ENCODE assay signal across 29 mouse cellular contexts in genomic region chr10:104043569-104043968, GRCm38 (mm10).
DNase-seq lines count a peak whose midpoint lies in the region; ATAC-seq and TF ChIP-seq lines count a peak whose summit lies in the region.
"Had no signal": no experiment of that assay in that cellular context is flagged by ENCODE, and none has a peak within 500 bp of the region (broad histone marks: within the 10 kb centered on the region; RNA-seq: fewer than 3 reads in every experiment).

No protein-coding gene starts in this region.

- no peak overlapping the region for H3K9ac ChIP-seq in liver, embryonic 16.5 days (ENCODE audit: low read depth, low read length)
- H3K9ac ChIP-seq in liver, embryonic 12.5 days, result no peak overlapping the region
- H3K9ac ChIP-seq: embryonic facial prominence, embryonic 13.5 days; forebrain, postnatal 0 days; heart, embryonic 12.5 days; heart, embryonic 15.5 days; hindbrain, embryonic 13.5 days had no signal

- H3K4me3 ChIP-seq in liver, embryonic 16.5 days (ENCODE audit: low read depth, low read length), result no peak overlapping the region
- no peak overlapping the region for H3K4me3 ChIP-seq in liver, embryonic 12.5 days
- no peak overlapping the region for H3K4me3 ChIP-seq in cerebellum, adult 2 months (replicated peaks; ENCODE audit: insufficient read depth, low read depth, low read length)
- H3K4me3 ChIP-seq: embryonic facial prominence, embryonic 13.5 days; gastrocnemius, adult 2 months; heart, embryonic 12.5 days; heart, embryonic 15.5 days; hindbrain, embryonic 10.5 days; hindbrain, embryonic 13.5 days had no signal

- 53% methylated on average over 1 of the region's 1 CpGs for WGBS in liver, embryonic 16.5 days (ENCODE audit: insufficient replicate concordance)
- 54% methylated on average over 1 of the region's 1 CpGs for WGBS in liver, embryonic 12.5 days (ENCODE audit: insufficient replicate concordance)
- WGBS in cerebellum, adult 2 months, result 95% methylated on average over 1 of the region's 1 CpGs

- no peak overlapping the region for H3K4me2 ChIP-seq in liver, embryonic 16.5 days (ENCODE audit: low read depth, low read length)
- H3K4me2 ChIP-seq in liver, embryonic 12.5 days, result no peak overlapping the region
- H3K4me2 ChIP-seq: embryonic facial prominence, embryonic 13.5 days; heart, embryonic 12.5 days; heart, embryonic 15.5 days; hindbrain, embryonic 13.5 days had no signal

- H3K36me3 ChIP-seq in liver, embryonic 16.5 days (ENCODE audit: control insufficient read depth, insufficient read depth), result no peaks in the 10 kb centered on the region
- H3K36me3 ChIP-seq in liver, embryonic 12.5 days, result no peaks in the 10 kb centered on the region
- H3K36me3 ChIP-seq: embryonic facial prominence, embryonic 13.5 days; heart, embryonic 12.5 days; heart, embryonic 15.5 days; hindbrain, embryonic 10.5 days; hindbrain, embryonic 13.5 days had no signal

- H3K9me3 ChIP-seq in liver, embryonic 16.5 days (replicated peaks; ENCODE audit: control insufficient read depth, low read length), result no peaks in the 10 kb centered on the region
- H3K9me3 ChIP-seq in liver, embryonic 12.5 days (replicated peaks), result no peaks in the 10 kb centered on the region
- H3K9me3 ChIP-seq: embryonic facial prominence, embryonic 13.5 days; heart, embryonic 15.5 days; hindbrain, embryonic 10.5 days; hindbrain, embryonic 13.5 days had no signal

- no peaks in the 10 kb centered on the region for H3K27me3 ChIP-seq in liver, embryonic 16.5 days (ENCODE audit: control insufficient read depth, insufficient read depth, low read depth, low read length)
- H3K27me3 ChIP-seq in liver, embryonic 12.5 days (replicated peaks), result no peaks in the 10 kb centered on the region
- H3K27me3 ChIP-seq in cerebellum, adult 2 months (ENCODE audit: control insufficient read depth, insufficient read depth, low read length), result no peaks in the 10 kb centered on the region
- H3K27me3 ChIP-seq: embryonic facial prominence, embryonic 13.5 days; heart, embryonic 12.5 days; heart, embryonic 15.5 days; hindbrain, embryonic 13.5 days; Patski had no signal

- TF ChIP-seq POLR2A in cerebellum, adult 2 months (IDR thresholded peaks at IDR 0.05; ENCODE audit: borderline replicate concordance, insufficient read depth, low read length), result no peak

- no peak for TF ChIP-seq CTCF in cerebellum, adult 2 months (IDR thresholded peaks at IDR 0.05; ENCODE audit: borderline replicate concordance, insufficient read depth, low read depth, low read length)

- DNase-seq in MEL-GATA-1-ER (ENCODE audit: extremely low read depth, low read depth), result peak; percentile 4
- no peak for DNase-seq in cerebellum, postnatal 36 days
- DNase-seq in cerebellum, adult 2 months, result no peak
- DNase-seq: adrenal gland, postnatal 10 days; adrenal gland, postnatal 36 days; cerebellum, adult 18-20 months; cerebellum, adult 9-11 months; cerebellum, postnatal 25 days; forebrain, postnatal 0 days; gastrocnemius, adult 2 months; gastrocnemius, postnatal 14 days; heart, adult 11 months; heart, postnatal 10 days; heart, postnatal 36 days had no signal

- no peaks in the 10 kb centered on the region for H3K4me1 ChIP-seq in liver, embryonic 16.5 days (ENCODE audit: control insufficient read depth, low read depth, low read length)
- no peaks in the 10 kb centered on the region for H3K4me1 ChIP-seq in liver, embryonic 12.5 days
- no peaks in the 10 kb centered on the region for H3K4me1 ChIP-seq in cerebellum, adult 2 months (ENCODE audit: control insufficient read depth, insufficient read depth, low read length)
- H3K4me1 ChIP-seq: embryonic facial prominence, embryonic 13.5 days; heart, embryonic 12.5 days; heart, embryonic 15.5 days; hindbrain, embryonic 10.5 days; hindbrain, embryonic 13.5 days had no signal

- H3K27ac ChIP-seq in liver, embryonic 16.5 days (ENCODE audit: low read length), result no peak overlapping the region
- no peak overlapping the region for H3K27ac ChIP-seq in liver, embryonic 12.5 days
- no peak overlapping the region for H3K27ac ChIP-seq in cerebellum, adult 2 months (ENCODE audit: insufficient read depth, low read length)
- H3K27ac ChIP-seq: embryonic facial prominence, embryonic 13.5 days; gastrocnemius, adult 2 months; heart, embryonic 15.5 days; hindbrain, embryonic 10.5 days; hindbrain, embryonic 13.5 days; hindbrain, postnatal 0 days had no signal

- ATAC-seq in liver, embryonic 16.5 days (ENCODE audit: low read depth), result peak; percentile 37; the same call in 1 of the 2 replicates
- ATAC-seq in liver, embryonic 12.5 days, result no peak
- ATAC-seq in erythroblast, adult 5-6 weeks (replicated peaks; ENCODE audit: low FRiP score, poor library complexity, severe bottlenecking), result peak; percentile 70
- ATAC-seq in megakaryocyte-erythroid progenitor cell, adult 5-6 weeks (replicated peaks; ENCODE audit: low FRiP score, low TSS enrichment, poor library complexity, severe bottlenecking), result peak; percentile 80
- ATAC-seq: CD4-positive, CD25-positive, alpha-beta regulatory T cell, adult 4 months; forebrain, embryonic 14.5 days; forebrain, postnatal 0 days; hindbrain, postnatal 0 days; inflammation-experienced regulatory T-cells, adult 6 months; intestine, embryonic 16.5 days; Patski had no signal
